Mouse (Mus musculus) cortical plate, adult 2 months (tissue): ENCODE data around the gene Rcor2.

Source experiments
- CTCF ChIP-seq: fragments of 200-500 bp; IDR thresholded peaks from 2 replicates; pipeline ENCODE4 v1.5.1; 2011; ENCODE audit warnings: mild to moderate bottlenecking, control low read depth, low read length; ENCODE audit not compliant: insufficient read depth; ENCODE audit errors: extremely low read depth
- POLR2A ChIP-seq: fragments of 200-500 bp; IDR thresholded peaks from 2 replicates; pipeline ENCODE4 v1.6.1; 2011; ENCODE audit warnings: mild to moderate bottlenecking, low read length, control low read depth; ENCODE audit not compliant: insufficient read depth; ENCODE audit errors: extremely low read depth

- TF ChIP-seq CTCF (no peak), POLR2A (no peak)
Measured at GRCm38 (mm10) chr19:7291958-7292709, 25.0 kb downstream of the Rcor2 start.
